Mouse (Mus musculus) G1E (cell line): ENCODE results near the gene Tshz2.

Experiments
- CTCF ChIP-seq: IDR thresholded peaks from 2 replicates; pipeline ENCODE4 v1.5.1; 2012; ENCODE audit warnings: low read depth, low read length, inconsistent platforms, mixed read lengths
- GATA1 ChIP-seq: IDR thresholded peaks from 2 replicates; pipeline ENCODE4 v1.6.1; 2012; ENCODE audit warnings: borderline replicate concordance, low read length, inconsistent platforms, mixed read lengths
- TAL1 ChIP-seq: conservative IDR thresholded peaks from 2 replicates; pipeline ENCODE4 v1.6.1; 2012; ENCODE audit warnings: low read depth, low read length, inconsistent platforms, mixed read lengths

DNA sequence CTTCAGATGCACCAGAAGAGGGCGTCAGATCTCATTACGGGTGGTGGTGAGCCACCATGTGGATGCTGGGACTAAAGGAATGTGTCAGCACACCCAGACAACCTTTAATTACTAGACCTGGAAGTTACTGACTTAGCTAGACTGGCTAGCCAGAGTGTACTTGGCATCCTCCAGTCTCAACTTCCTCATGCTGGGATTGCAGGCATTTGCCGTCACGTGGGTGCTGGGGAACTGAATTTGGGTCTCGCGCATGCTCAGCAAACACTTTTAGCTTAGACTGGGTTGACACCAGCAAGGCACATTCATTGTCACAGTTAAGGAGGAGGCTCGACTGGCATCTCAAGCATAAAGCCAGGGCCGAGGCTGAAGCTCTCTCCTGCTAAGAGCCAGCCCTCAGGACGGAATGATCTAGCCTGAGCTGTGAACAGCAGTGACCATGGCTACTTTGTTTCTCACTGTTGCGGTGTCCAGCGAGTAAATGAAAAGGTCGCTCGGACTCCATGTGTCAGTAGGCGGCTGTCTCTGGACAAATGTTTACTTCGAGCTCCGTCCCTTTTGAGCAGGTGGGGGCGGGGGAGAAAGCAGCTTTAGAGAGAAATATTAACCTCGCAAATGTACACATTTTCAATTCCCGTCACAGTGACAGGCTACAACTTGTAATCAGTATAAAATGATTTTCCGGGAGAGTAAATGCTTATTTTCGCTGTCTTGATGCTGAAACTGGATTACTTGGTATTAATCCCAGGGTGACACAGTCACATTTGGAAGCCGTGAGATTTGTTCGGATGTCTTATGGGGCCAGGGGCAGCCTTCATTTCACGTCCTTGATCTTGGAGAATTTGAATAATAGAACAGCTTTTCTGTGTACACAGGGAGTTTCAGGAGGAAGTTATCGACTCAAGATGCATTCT is 370.0 kb downstream of the Tshz2 start:
- TF ChIP-seq GATA1 (no peak), CTCF (no peak), TAL1 (no peak)
